Mouse (Mus musculus) B cell, adult 2 months (primary cell): ENCODE data around the gene Tmem102.

Experiments used
- DNase-seq, 2 experiments: peaks; one replicate each; pipeline ENCODE4 v3.0.0; 2022

Tmem102 gene

GRCm38 (mm10) chr11:69754701-69755100 lies 50.7 kb downstream of the Tmem102 start:
- DNase-seq: peak; percentile 57 to 67

GRCm38 (mm10) chr11:69754233-69754632 lies 51.2 kb downstream of the Tmem102 start:
- DNase-seq: peak in 1 of 2 experiments; percentile 14
